Mouse (Mus musculus): ENCODE measurements at regions not wholly inside any gene's neighbourhood (a gene's known extent, or its start where the extent isn't known, plus 50 kb on each side); places are given as distances from the start of the nearest gene placed in this dataset.

- DNase-seq (ENCODE audit: low spot score): no peak
These were observed 374.2 kb upstream of the Fam49b start for GRCm38 (mm10) chr15:64434502-64434901.

GRCm38 (mm10) chr15:64434908-64435307, 374.6 kb upstream of the Fam49b start:
- DNase-seq (ENCODE audit: low spot score): no peak

- DNase-seq (ENCODE audit: low spot score): no peak
These were observed 372.4 kb upstream of the Gm21798 start for GRCm38 (mm10) chr15:64445076-64445475.

GRCm38 (mm10) chr15:64446411-64447072, 371.0 kb upstream of the Gm21798 start:
- DNase-seq (ENCODE audit: low spot score): no peak

DNA sequence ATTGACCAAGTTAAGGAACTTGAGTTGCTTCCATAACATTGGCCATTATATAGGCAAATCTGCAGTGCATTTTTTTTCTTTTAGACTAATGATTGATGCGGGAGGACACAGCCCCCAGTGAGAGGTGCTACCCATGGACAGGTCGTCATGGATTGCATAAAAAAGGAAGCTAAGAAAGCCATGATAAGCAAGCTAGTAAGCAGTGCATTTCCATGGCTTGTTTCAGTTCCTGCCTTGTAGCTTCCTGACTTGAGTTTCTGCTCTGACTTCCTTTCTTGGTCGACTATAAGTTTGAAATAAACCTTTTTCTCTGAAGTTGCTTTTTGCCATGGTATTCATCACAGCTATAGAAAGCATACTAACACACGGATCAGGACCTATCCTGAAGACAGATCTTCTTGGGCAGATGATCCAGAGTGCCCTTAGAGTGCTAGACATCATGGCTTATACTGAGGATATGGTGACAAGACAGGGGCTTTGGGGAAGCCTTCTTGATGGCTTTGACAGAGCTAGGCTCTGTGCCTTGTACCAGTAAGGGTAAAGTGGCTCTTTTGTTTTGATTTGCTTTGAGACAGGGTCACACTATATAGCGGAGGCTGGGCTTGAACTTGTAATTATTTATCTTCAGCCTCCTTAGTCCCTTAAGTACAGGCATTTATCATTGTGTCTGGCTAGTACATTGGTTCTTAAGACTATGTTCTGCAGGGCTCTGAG, 370.1 kb upstream of the Gm21798 start:
- DNase-seq (ENCODE audit: low spot score): no peak

DNA sequence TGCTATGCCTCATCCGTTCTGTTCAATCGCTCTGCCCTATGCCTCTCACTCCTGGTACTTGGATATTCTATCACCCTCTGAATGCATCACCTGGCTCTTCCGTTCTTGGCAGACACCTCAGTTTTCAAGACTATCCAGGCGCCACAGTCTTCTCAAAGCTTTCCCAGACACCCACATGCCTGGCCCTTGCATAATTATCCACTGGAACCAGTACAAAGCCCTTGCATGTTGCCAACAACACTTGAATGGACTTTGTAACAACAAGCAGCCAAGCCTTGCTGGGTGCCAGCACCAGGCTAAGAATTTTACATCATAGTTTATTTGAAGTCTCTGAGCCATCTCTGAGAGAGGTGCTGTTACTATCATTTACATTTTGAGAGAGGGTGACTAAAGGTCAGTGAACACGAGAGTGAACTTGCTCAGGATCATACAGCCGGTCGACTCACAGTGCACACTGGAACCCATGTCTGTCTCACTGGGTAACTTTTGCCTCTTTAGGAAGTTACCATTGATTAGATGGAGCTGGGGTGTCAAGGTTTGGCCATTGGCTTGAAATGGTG, 368.8 kb upstream of the Gm21798 start:
- peak; percentile 4 for DNase-seq (ENCODE audit: low spot score)

- DNase-seq (ENCODE audit: low spot score): no peak
These were observed 346.8 kb upstream of the Gm21798 start for GRCm38 (mm10) chr15:64470743-64471142.

DNA sequence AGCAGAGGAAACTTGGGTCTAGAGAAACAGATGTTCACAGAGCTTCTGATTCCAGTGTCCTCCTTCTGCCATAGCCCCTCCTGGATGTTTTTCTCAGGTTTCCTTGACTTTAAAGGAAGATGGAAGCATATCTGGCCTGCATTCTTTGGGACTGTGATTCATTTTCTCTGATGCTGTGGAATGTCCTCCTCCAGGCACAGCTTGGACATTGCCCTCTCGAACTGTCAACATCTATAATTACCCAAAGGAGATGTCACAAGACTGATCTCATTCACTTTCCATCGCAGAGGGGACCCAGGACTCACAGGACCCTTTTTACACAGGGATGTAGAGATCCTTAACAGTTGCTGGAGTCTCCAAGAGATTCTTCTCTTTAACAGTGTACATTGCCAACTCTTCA, 345.9 kb upstream of the Gm21798 start:
- DNase-seq (ENCODE audit: low spot score): no peak

GRCm38 (mm10) chr15:64474236-64474635, 343.3 kb upstream of the Gm21798 start:
- DNase-seq (ENCODE audit: low spot score): no peak

DNA sequence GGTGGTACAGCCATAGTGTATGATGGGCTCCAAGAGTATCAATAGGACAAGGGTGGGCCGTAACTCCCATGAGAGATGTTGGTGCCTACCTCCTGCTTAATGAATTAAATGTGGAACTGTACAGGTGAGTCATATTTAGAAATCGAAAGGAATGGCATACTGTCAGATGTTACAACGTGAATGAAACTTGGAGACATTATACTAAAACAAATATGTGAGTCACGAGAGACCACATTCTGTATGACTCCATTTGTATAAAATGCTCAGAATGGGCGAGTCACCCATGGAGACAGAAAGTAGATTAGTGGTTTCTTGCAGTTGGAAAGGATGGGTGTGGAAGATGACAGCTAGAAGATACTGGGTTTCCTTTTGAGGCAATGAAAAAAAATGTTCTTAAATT, 340.4 kb upstream of the Gm21798 start:
- no peak for DNase-seq (ENCODE audit: low spot score)

GRCm38 (mm10) chr15:64480625-64481024, 336.9 kb upstream of the Gm21798 start:
- no peak for DNase-seq (ENCODE audit: low spot score)

GRCm38 (mm10) chr15:64481226-64481625, 336.3 kb upstream of the Gm21798 start:
- DNase-seq (ENCODE audit: low spot score): no peak

- no peak for DNase-seq (ENCODE audit: low spot score)
These were observed 334.5 kb upstream of the Gm21798 start for GRCm38 (mm10) chr15:64482960-64483359.

- DNase-seq (ENCODE audit: low spot score): no peak
These were observed 329.7 kb upstream of the Gm21798 start for GRCm38 (mm10) chr15:64487801-64488200.

- no peak for DNase-seq (ENCODE audit: low spot score)
These were observed 316.7 kb upstream of the Gm21798 start for GRCm38 (mm10) chr15:64500783-64501182.

DNA sequence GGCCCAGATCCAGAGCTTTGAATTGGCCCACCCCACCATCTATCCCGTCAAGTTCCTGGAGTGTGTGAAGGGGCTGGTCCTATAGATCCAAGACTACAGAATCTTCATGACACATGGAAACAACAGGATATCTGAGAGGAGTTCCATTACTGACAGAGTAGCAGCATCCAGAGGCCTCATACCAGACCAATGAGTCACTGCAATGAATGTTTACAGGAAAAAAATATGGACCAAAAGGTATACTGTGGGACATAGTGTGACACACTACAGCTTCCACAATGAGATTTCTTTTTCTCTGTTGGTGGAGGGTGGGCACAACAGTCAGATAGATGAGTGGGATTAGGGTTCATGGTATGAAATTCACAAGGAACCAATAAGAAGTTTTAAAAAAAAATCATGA, 316.0 kb upstream of the Gm21798 start:
- DNase-seq (ENCODE audit: low spot score): no peak

DNA sequence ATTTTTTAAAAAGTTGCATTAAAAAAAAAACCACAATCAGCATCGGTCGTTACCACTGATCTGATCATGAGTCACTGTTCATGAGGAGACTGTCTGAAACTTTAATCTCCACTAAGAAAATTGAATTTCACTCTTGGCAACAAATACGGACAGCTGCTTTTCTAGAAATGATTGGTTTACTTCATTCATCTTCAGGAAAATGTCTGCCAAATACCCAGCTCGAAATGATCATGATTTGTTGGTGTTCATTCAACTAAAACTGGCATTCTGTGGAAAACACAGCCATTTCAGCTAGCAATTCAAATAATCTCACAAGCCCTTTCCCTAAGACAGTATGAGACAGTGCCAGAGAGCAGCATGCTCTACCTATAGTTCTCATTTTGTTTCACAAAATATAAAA, 312.7 kb upstream of the Gm21798 start:
- DNase-seq (ENCODE audit: low spot score): no peak

GRCm38 (mm10) chr15:64510649-64511048, 306.8 kb upstream of the Gm21798 start:
- no peak for DNase-seq (ENCODE audit: low spot score)

DNA sequence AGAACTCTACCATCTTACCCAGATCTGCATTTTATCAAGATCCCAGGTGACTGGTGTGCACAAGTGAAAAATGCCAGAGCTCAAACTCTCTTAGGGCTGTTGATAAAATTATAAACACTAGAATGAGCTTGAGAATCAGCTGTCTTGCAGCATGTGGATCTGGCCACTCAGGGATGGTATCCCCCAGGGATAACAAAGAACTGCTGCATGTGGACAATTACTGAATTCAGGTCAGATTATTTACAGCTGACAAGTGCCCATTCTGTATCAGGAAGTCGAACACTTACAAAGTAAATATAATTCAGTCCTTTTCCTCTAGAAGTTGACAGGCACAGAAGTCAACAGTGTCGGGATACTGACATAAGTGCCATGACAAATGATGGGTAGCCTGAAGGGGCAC, 306.3 kb upstream of the Gm21798 start:
- no peak for DNase-seq (ENCODE audit: low spot score)

- no peak for DNase-seq (ENCODE audit: low spot score)
These were observed 304.9 kb upstream of the Gm21798 start for GRCm38 (mm10) chr15:64512615-64513014.

- DNase-seq (ENCODE audit: low spot score): no peak
These were observed 303.9 kb upstream of the Gm21798 start for GRCm38 (mm10) chr15:64513501-64514097.

DNA sequence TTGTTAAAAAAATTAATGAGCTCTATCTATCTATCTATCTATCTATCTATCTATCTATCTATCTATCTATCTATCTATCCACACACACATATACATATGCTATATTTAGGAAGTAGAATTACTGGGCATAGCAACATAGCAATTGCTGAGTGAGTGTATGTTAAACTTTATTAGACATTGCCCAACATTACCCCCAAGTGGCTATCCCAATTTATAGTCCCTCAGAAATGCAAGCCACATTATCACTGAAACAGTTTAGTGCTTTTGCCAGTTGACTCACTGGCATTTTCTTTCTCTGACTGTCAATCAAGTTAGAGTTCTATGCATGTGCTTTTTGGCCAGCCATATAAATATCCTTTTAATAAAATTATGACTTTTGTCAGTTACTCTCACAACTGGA, 302.3 kb upstream of the Gm21798 start:
- DNase-seq (ENCODE audit: low spot score): no peak

GRCm38 (mm10) chr15:64519207-64519628, 298.3 kb upstream of the Gm21798 start:
- DNase-seq (ENCODE audit: low spot score): no peak

Measured in ovary, adult 18-20 months (tissue).